In the genomic region with DNA sequence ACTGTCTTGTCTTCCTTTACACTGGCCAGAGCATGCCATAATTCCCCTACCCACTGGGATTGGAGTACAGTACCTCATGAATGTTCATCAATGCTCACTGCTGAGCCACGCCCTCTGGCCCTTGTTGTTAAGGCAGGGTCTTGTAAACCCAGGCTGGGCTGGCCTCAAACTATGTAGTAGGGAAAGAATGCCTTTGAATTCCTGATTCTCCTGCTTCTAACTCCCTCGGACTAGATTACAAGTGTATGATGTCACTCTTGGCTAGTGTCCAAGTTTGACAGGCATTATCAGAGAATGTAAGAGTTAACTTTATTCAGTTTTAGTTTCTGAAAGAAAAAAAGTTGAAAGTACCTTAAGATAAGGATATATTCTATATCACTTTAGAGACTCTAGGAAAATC, we compare ENCODE assay signal across 13 mouse cellular contexts. TPM values are rescaled to one million over a fixed set of nuclear protein-coding genes. Genes with fewer than 3 reads are reported as not detected.
DNase-seq lines count a peak whose midpoint lies in the region; ATAC-seq lines count a peak whose summit lies in the region.
"Had no signal": no experiment of that assay in that cellular context is flagged by ENCODE, and none has a peak within 500 bp of the region (broad histone marks: within the 10 kb centered on the region; RNA-seq: fewer than 3 reads in every experiment).

No protein-coding gene starts in this region.

- H3K4me1 ChIP-seq in embryonic facial prominence, embryonic 12.5 days: peaks cover 32% of the 10 kb centered on the region
- peaks cover 37% of the 10 kb centered on the region for H3K4me1 ChIP-seq in embryonic facial prominence, embryonic 10.5 days
- H3K4me1 ChIP-seq in hindbrain, embryonic 13.5 days (replicated peaks): peaks cover 37% of the 10 kb centered on the region
- peaks cover 16% of the 10 kb centered on the region for H3K4me1 ChIP-seq in hindbrain, embryonic 11.5 days (replicated peaks; ENCODE audit: control insufficient read depth, insufficient read depth, low read length)
- peaks cover 38% of the 10 kb centered on the region for H3K4me1 ChIP-seq in neural tube, embryonic 13.5 days (replicated peaks)

- no peaks in the 10 kb centered on the region for H3K9me3 ChIP-seq in embryonic facial prominence, embryonic 12.5 days
- H3K9me3 ChIP-seq in embryonic facial prominence, embryonic 10.5 days: no peaks in the 10 kb centered on the region
- H3K9me3 ChIP-seq in hindbrain, embryonic 13.5 days: no peaks in the 10 kb centered on the region
- no peaks in the 10 kb centered on the region for H3K9me3 ChIP-seq in hindbrain, embryonic 11.5 days (ENCODE audit: control insufficient read depth, low read length)
- no peaks in the 10 kb centered on the region for H3K9me3 ChIP-seq in neural tube, embryonic 13.5 days
- H3K9me3 ChIP-seq: limb, embryonic 15.5 days had no signal

- 0 out of 2 replicates have a peak overlapping the region, but pooled peaks have one; percentile 13 for H3K4me3 ChIP-seq in embryonic facial prominence, embryonic 12.5 days
- H3K4me3 ChIP-seq in embryonic facial prominence, embryonic 10.5 days: no peak overlapping the region
- H3K4me3 ChIP-seq in hindbrain, embryonic 13.5 days: 0 out of 2 replicates have a peak overlapping the region, but pooled peaks have one; percentile 70
- no peak overlapping the region for H3K4me3 ChIP-seq in hindbrain, embryonic 11.5 days (ENCODE audit: low read depth, low read length)
- H3K4me3 ChIP-seq in neural tube, embryonic 13.5 days: no peak overlapping the region

- 51% methylated on average over 2 of the region's 2 CpGs for WGBS in embryonic facial prominence, embryonic 12.5 days
- 84% methylated on average over 2 of the region's 2 CpGs for WGBS in embryonic facial prominence, embryonic 10.5 days
- WGBS in hindbrain, embryonic 13.5 days: 51% methylated on average over 2 of the region's 2 CpGs
- WGBS in hindbrain, embryonic 11.5 days: 75% methylated on average over 2 of the region's 2 CpGs
- WGBS in neural tube, embryonic 13.5 days: 50% methylated on average over 2 of the region's 2 CpGs

- no peaks in the 10 kb centered on the region for H3K27me3 ChIP-seq in embryonic facial prominence, embryonic 12.5 days
- H3K27me3 ChIP-seq in embryonic facial prominence, embryonic 10.5 days (replicated peaks; ENCODE audit: low read depth, poor library complexity, severe bottlenecking): no peaks in the 10 kb centered on the region
- no peaks in the 10 kb centered on the region for H3K27me3 ChIP-seq in hindbrain, embryonic 13.5 days
- no peaks in the 10 kb centered on the region for H3K27me3 ChIP-seq in hindbrain, embryonic 11.5 days (ENCODE audit: control insufficient read depth, insufficient read depth, low read length)
- H3K27me3 ChIP-seq in neural tube, embryonic 13.5 days: no peaks in the 10 kb centered on the region
- H3K27me3 ChIP-seq: limb, embryonic 15.5 days had no signal

- H3K4me2 ChIP-seq in embryonic facial prominence, embryonic 12.5 days (replicated peaks): 0 out of 2 replicates have a peak overlapping the region, but pooled peaks have one; percentile 2
- H3K4me2 ChIP-seq in hindbrain, embryonic 13.5 days: peak overlapping the region; percentile 92; the same call in 1 of the 2 replicates
- H3K4me2 ChIP-seq in hindbrain, embryonic 11.5 days (replicated peaks; ENCODE audit: low read depth, low read length): no peak overlapping the region
- peak overlapping the region; percentile 91 for H3K4me2 ChIP-seq in neural tube, embryonic 13.5 days
- H3K4me2 ChIP-seq: limb, embryonic 15.5 days had no signal

- DNase-seq in embryonic facial prominence, embryonic 10.5 days (ENCODE audit: low spot score): no peak
- no peak for DNase-seq in hindbrain, embryonic 11.5 days (ENCODE audit: low spot score)
- no peak for DNase-seq in neural tube, embryonic 10.5 days (ENCODE audit: extremely low spot score, low spot score)
- DNase-seq in skeletal muscle tissue, adult 2 months (ENCODE audit: low read depth, low spot score): peak; percentile 36
- no peak for DNase-seq in thymus, adult 18-20 months
- DNase-seq: cerebellum, postnatal 14 days; gastrocnemius, postnatal 25 days; thymus, postnatal 4 days had no signal

- no peak overlapping the region for H3K9ac ChIP-seq in embryonic facial prominence, embryonic 12.5 days
- peak overlapping the region; percentile 91; the same call in 1 of the 2 replicates for H3K9ac ChIP-seq in hindbrain, embryonic 13.5 days
- no peak overlapping the region for H3K9ac ChIP-seq in hindbrain, embryonic 11.5 days (ENCODE audit: low read depth, low read length)
- H3K9ac ChIP-seq in neural tube, embryonic 13.5 days: no peak overlapping the region
- H3K9ac ChIP-seq: limb, embryonic 15.5 days had no signal

- H3K27ac ChIP-seq in embryonic facial prominence, embryonic 12.5 days: no peak overlapping the region
- no peak overlapping the region for H3K27ac ChIP-seq in embryonic facial prominence, embryonic 10.5 days (replicated peaks)
- H3K27ac ChIP-seq in hindbrain, embryonic 13.5 days: no peak overlapping the region
- H3K27ac ChIP-seq in hindbrain, embryonic 11.5 days (ENCODE audit: low read depth, low read length): no peak overlapping the region
- no peak overlapping the region for H3K27ac ChIP-seq in neural tube, embryonic 13.5 days (replicated peaks)
- H3K27ac ChIP-seq: limb, embryonic 15.5 days had no signal

- no peak for ATAC-seq in embryonic facial prominence, embryonic 12.5 days (ENCODE audit: insufficient number of reproducible peaks, insufficient read depth, low FRiP score, low TSS enrichment)
- ATAC-seq in hindbrain, embryonic 13.5 days (ENCODE audit: low FRiP score): no peak
- ATAC-seq in hindbrain, embryonic 11.5 days (ENCODE audit: low FRiP score): no peak
- no peak for ATAC-seq in neural tube, embryonic 13.5 days (ENCODE audit: low read depth)
- ATAC-seq: intestine, postnatal 0 days had no signal

- peaks cover 47% of the 10 kb centered on the region for H3K36me3 ChIP-seq in embryonic facial prominence, embryonic 12.5 days
- H3K36me3 ChIP-seq in embryonic facial prominence, embryonic 10.5 days (replicated peaks): peaks cover 48% of the 10 kb centered on the region
- H3K36me3 ChIP-seq in hindbrain, embryonic 13.5 days: peaks cover 50% of the 10 kb centered on the region
- H3K36me3 ChIP-seq in hindbrain, embryonic 11.5 days (ENCODE audit: control insufficient read depth, insufficient read depth, low read length): peaks cover 9% of the 10 kb centered on the region
- H3K36me3 ChIP-seq in neural tube, embryonic 13.5 days: peaks cover 51% of the 10 kb centered on the region

RNA-seq across cellular contexts. Expression of a gene that starts 1.7 kb away (rescaled TPM):
- 71.0 and 73.9 TPM in 2 replicates for polyA plus RNA-seq in embryonic facial prominence, embryonic 12.5 days (2016; fragmentation: Nextera tagmentation; extraction: Ambion mirVana)
- polyA plus RNA-seq in embryonic facial prominence, embryonic 10.5 days (2016; fragmentation: Nextera tagmentation; extraction: Ambion mirVana): 53.1 and 53.5 TPM in 2 replicates
- 64.5 and 66.2 TPM in 2 replicates for polyA plus RNA-seq in hindbrain, embryonic 13.5 days (2015; fragmentation: Nextera tagmentation; extraction: Ambion mirVana)
- polyA plus RNA-seq in hindbrain, embryonic 11.5 days (2014; fragmentation: Nextera tagmentation; extraction: Ambion mirVana): 49.7 and 60.4 TPM in 2 replicates
- polyA plus RNA-seq in neural tube, embryonic 13.5 days (2015; fragmentation: Nextera tagmentation; extraction: Ambion mirVana): 64.4 and 69.6 TPM in 2 replicates

RNA-seq across cellular contexts. Expression of a gene that starts 2.1 kb away (rescaled TPM):
- 43.5 and 49.9 TPM in 2 replicates for polyA plus RNA-seq in embryonic facial prominence, embryonic 12.5 days (2016; fragmentation: Nextera tagmentation; extraction: Ambion mirVana)
- polyA plus RNA-seq in embryonic facial prominence, embryonic 10.5 days (2016; fragmentation: Nextera tagmentation; extraction: Ambion mirVana): 35.7 and 36.0 TPM in 2 replicates
- polyA plus RNA-seq in hindbrain, embryonic 13.5 days (2015; fragmentation: Nextera tagmentation; extraction: Ambion mirVana): 79.3 and 80.9 TPM in 2 replicates
- 60.3 and 64.7 TPM in 2 replicates for polyA plus RNA-seq in hindbrain, embryonic 11.5 days (2014; fragmentation: Nextera tagmentation; extraction: Ambion mirVana)
- polyA plus RNA-seq in neural tube, embryonic 13.5 days (2015; fragmentation: Nextera tagmentation; extraction: Ambion mirVana): 88.9 and 89.1 TPM in 2 replicates

RNA-seq across cellular contexts. Expression of a gene that starts 14.3 kb away (rescaled TPM):
- polyA plus RNA-seq in embryonic facial prominence, embryonic 12.5 days (2016; fragmentation: Nextera tagmentation; extraction: Ambion mirVana): 33.8 and 37.7 TPM in 2 replicates
- 17.5 and 18.8 TPM in 2 replicates for polyA plus RNA-seq in embryonic facial prominence, embryonic 10.5 days (2016; fragmentation: Nextera tagmentation; extraction: Ambion mirVana)
- polyA plus RNA-seq in hindbrain, embryonic 13.5 days (2015; fragmentation: Nextera tagmentation; extraction: Ambion mirVana): 29.0 and 31.5 TPM in 2 replicates
- polyA plus RNA-seq in hindbrain, embryonic 11.5 days (2014; fragmentation: Nextera tagmentation; extraction: Ambion mirVana): 26.5 and 41.1 TPM in 2 replicates
- polyA plus RNA-seq in neural tube, embryonic 13.5 days (2015; fragmentation: Nextera tagmentation; extraction: Ambion mirVana): 23.9 and 28.0 TPM in 2 replicates

RNA-seq across cellular contexts. Expression of a gene that starts 14.4 kb away (rescaled TPM):
- polyA plus RNA-seq in embryonic facial prominence, embryonic 12.5 days (2016; fragmentation: Nextera tagmentation; extraction: Ambion mirVana): 32.0 and 34.0 TPM in 2 replicates
- polyA plus RNA-seq in embryonic facial prominence, embryonic 10.5 days (2016; fragmentation: Nextera tagmentation; extraction: Ambion mirVana): 26.6 and 28.0 TPM in 2 replicates
- 53.6 and 53.8 TPM in 2 replicates for polyA plus RNA-seq in hindbrain, embryonic 13.5 days (2015; fragmentation: Nextera tagmentation; extraction: Ambion mirVana)
- polyA plus RNA-seq in hindbrain, embryonic 11.5 days (2014; fragmentation: Nextera tagmentation; extraction: Ambion mirVana): 25.4 and 27.4 TPM in 2 replicates
- polyA plus RNA-seq in neural tube, embryonic 13.5 days (2015; fragmentation: Nextera tagmentation; extraction: Ambion mirVana): 47.8 and 50.8 TPM in 2 replicates

RNA-seq across cellular contexts. Expression of a gene that starts 20.1 kb away (rescaled TPM):
- polyA plus RNA-seq in embryonic facial prominence, embryonic 12.5 days (2016; fragmentation: Nextera tagmentation; extraction: Ambion mirVana): 1.5 and 2.1 TPM in 2 replicates
- 0.34 and 0.99 TPM in 2 replicates for polyA plus RNA-seq in embryonic facial prominence, embryonic 10.5 days (2016; fragmentation: Nextera tagmentation; extraction: Ambion mirVana)
- polyA plus RNA-seq in hindbrain, embryonic 13.5 days (2015; fragmentation: Nextera tagmentation; extraction: Ambion mirVana): 2.6 TPM in 1 of 2 replicates, not detected in the other
- polyA plus RNA-seq in hindbrain, embryonic 11.5 days (2014; fragmentation: Nextera tagmentation; extraction: Ambion mirVana): 0.56 and 1.1 TPM in 2 replicates
- 2.2 TPM in 1 of 2 replicates, not detected in the other for polyA plus RNA-seq in neural tube, embryonic 13.5 days (2015; fragmentation: Nextera tagmentation; extraction: Ambion mirVana)
- polyA plus RNA-seq: intestine, postnatal 0 days had no signal

Comparison
In these comparisons a context has a peak if more than half of its experiments do, and no peak if none do; other contexts are left out.
1. H3K4me3 ChIP-seq: peak in embryonic facial prominence, embryonic 12.5 days (single experiment) and hindbrain, embryonic 13.5 days (single experiment); none in embryonic facial prominence, embryonic 10.5 days (single experiment), hindbrain, embryonic 11.5 days (single experiment) and neural tube, embryonic 13.5 days (single experiment).